Mouse (Mus musculus): ENCODE data around the gene Armt1. TPM values are rescaled to one million over a fixed set of nuclear protein-coding genes. Genes with fewer than 3 reads are reported as not detected.

The Armt1 gene
- total and polyA plus RNA-seq, 3 experiments: 24.2 to 25.1 TPM; not detected in 1

DNA sequence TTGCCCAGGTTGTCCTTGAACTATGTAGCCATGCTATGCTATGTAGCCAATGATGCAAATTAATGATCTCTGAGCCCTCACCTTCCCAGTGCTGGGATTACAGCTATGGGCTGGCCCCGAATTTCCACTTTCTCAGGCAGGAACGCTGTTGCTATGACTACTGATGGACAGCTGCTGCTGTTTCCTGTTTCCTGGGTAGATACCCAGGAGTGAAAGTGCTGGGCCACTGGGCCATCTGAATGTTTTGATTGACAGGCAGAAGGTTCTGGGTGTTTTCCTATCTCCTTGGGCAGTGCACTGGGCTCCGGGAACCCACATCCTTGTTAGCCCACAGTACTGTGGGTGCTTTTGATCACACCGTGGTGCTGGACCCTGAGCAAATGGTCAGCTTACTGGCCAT lies 24.1 kb downstream of the Armt1 start:
- Histone ChIP-seq H3K9ac (ENCODE audit: control insufficient read depth, low read depth, low read length, poor library complexity, severe bottlenecking) (no peak overlapping the region), H3K36me3 (ENCODE audit: control insufficient read depth in 1 of 2, insufficient read depth in 2 of 2, low read length in 2 of 2) (peaks cover 0 to 9% of the 10 kb centered on the region in 2 experiments; a peak in 2 of 4 replicates), H3K4me3 (ENCODE audit: control insufficient read depth in 1 of 2, insufficient read depth in 1 of 2, low read depth in 2 of 2, low read length in 2 of 2) (no peak overlapping the region), H3K9me3 (replicated peaks; ENCODE audit: insufficient read depth, low read length) (no peaks in the 10 kb centered on the region), H3K27me3 (ENCODE audit: control insufficient read depth in 1 of 2, insufficient read depth in 2 of 2, low read length in 2 of 2) (no peaks in the 10 kb centered on the region), H3K27ac (ENCODE audit: control insufficient read depth, low read depth, low read length) (no peak overlapping the region), H3K4me1 (ENCODE audit: control insufficient read depth in 1 of 2, insufficient read depth in 2 of 2, low read length in 2 of 2) (peaks cover 0 to 4% of the 10 kb centered on the region in 2 experiments; a peak in 1 of 4 replicates), H3K79me2 (ENCODE audit: control insufficient read depth, insufficient read depth, low read length, poor library complexity) (no peaks in the 10 kb centered on the region)
- no peak for DNase-seq (ENCODE audit: low read depth, low spot score)
- peak; percentile 50; the same call in 1 of the 2 replicates for TF ChIP-seq POLR2AphosphoS2 (IDR thresholded peaks at IDR 0.05; ENCODE audit: low read length)
- TF ChIP-seq CHD1 (IDR thresholded peaks at IDR 0.05; ENCODE audit: low read depth, low read length): no peak
- TF ChIP-seq GATA1 (IDR thresholded peaks at IDR 0.05; ENCODE audit: low read depth, low read length): no peak
- TF ChIP-seq HCFC1 (IDR thresholded peaks at IDR 0.05; ENCODE audit: low read depth, low read length): no peak
- TF ChIP-seq POLR2AphosphoS5 (IDR thresholded peaks at IDR 0.05; ENCODE audit: borderline replicate concordance, low read depth, low read length): no peak
- no peak for TF ChIP-seq SMC3 (IDR thresholded peaks at IDR 0.05; ENCODE audit: low read depth, low read length)
- TF ChIP-seq MAX (IDR thresholded peaks at IDR 0.05; ENCODE audit: low read length): no peak

- H3K9me3 ChIP-seq (replicated peaks; ENCODE audit: insufficient read depth, low read length): no peaks in the 10 kb centered on the region
- no peak overlapping the region for H3K4me3 ChIP-seq (ENCODE audit: control insufficient read depth in 1 of 2, insufficient read depth in 1 of 2, low read depth in 2 of 2, low read length in 2 of 2)
- no peak for TF ChIP-seq TBP (IDR thresholded peaks at IDR 0.05; ENCODE audit: low read depth, low read length)
- no peak overlapping the region for H3K27ac ChIP-seq (ENCODE audit: control insufficient read depth, low read depth, low read length)
- no peaks in the 10 kb centered on the region for H3K36me3 ChIP-seq (ENCODE audit: control insufficient read depth in 1 of 2, insufficient read depth in 2 of 2, low read length in 2 of 2)
- H3K9ac ChIP-seq (ENCODE audit: control insufficient read depth, low read depth, low read length, poor library complexity, severe bottlenecking): no peak overlapping the region
- H3K27me3 ChIP-seq (ENCODE audit: control insufficient read depth in 1 of 2, insufficient read depth in 2 of 2, low read length in 2 of 2): no peaks in the 10 kb centered on the region
- peaks cover 0 to 4% of the 10 kb centered on the region in 2 experiments; a peak in 1 of 4 replicates for H3K4me1 ChIP-seq (ENCODE audit: control insufficient read depth in 1 of 2, insufficient read depth in 2 of 2, low read length in 2 of 2)
- DNase-seq (ENCODE audit: low read depth, low spot score): peak; percentile 56
- no peaks in the 10 kb centered on the region for H3K79me2 ChIP-seq (ENCODE audit: control insufficient read depth, insufficient read depth, low read length, poor library complexity)
Observed at GRCm38 (mm10) chr10:4460201-4460600, 27.9 kb downstream of the Armt1 start.

DNA sequence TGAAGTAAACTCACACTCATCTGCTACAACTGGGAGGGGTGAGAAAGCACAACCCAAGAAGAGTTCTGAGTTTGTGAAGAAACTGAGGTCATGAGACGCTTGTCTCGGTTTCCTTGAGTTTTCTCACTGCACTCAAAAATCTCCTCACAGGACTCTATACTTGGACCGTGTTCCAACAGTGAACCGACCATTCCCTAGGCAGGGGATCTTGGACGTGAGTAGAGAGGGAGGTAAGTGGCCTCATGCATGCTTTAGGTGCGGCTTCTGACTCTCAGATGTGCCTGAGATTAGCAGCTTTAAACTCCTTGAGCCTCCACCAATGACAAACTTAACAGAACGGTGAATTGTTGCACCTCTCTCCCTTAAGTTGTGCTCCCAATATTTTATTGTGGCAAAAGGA lies 33.5 kb downstream of the Armt1 start:
- no peaks in the 10 kb centered on the region for H3K9me3 ChIP-seq (replicated peaks; ENCODE audit: insufficient read depth, low read length)
- peaks cover 0 to 4% of the 10 kb centered on the region in 2 experiments; a peak in 2 of 4 replicates for H3K4me1 ChIP-seq (ENCODE audit: control insufficient read depth in 1 of 2, insufficient read depth in 2 of 2, low read length in 2 of 2)
- TF ChIP-seq CTCF (IDR thresholded peaks at IDR 0.05 in 2 of 3, conservative IDR thresholded peaks at IDR 0.05 in 1 of 3; ENCODE audit: control insufficient read depth in 1 of 3, insufficient read depth in 1 of 3, low read depth in 2 of 3, low read length in 3 of 3, poor library complexity in 1 of 3, severe bottlenecking in 1 of 3) (no peak), TCF12 (IDR thresholded peaks at IDR 0.05; ENCODE audit: low read depth, low read length) (no peak), POLR2AphosphoS2 (IDR thresholded peaks at IDR 0.05; ENCODE audit: low read length) (no peak), ETS1 (IDR thresholded peaks at IDR 0.05; ENCODE audit: low read depth, low read length) (no peak), POLR2A (IDR thresholded peaks at IDR 0.05; ENCODE audit: control insufficient read depth in 1 of 2, insufficient read depth in 1 of 2, low read depth in 1 of 2, low read length in 2 of 2, poor library complexity in 1 of 2) (no peak), E2F4 (IDR thresholded peaks at IDR 0.05; ENCODE audit: borderline replicate concordance, low read depth, low read length) (no peak), NRF1 (IDR thresholded peaks at IDR 0.05; ENCODE audit: insufficient read depth, low read depth, low read length, poor library complexity, severe bottlenecking) (no peak), NELFE (IDR thresholded peaks at IDR 0.05; ENCODE audit: low read depth, low read length) (no peak), ZMIZ1 (IDR thresholded peaks at IDR 0.05; ENCODE audit: low read depth, low read length) (no peak), ZKSCAN1 (IDR thresholded peaks at IDR 0.05; ENCODE audit: low read depth, low read length) (no peak), GABPA (IDR thresholded peaks at IDR 0.05; ENCODE audit: low read depth, low read length) (no peak)
- H3K9ac ChIP-seq (ENCODE audit: control insufficient read depth, low read depth, low read length, poor library complexity, severe bottlenecking): no peak overlapping the region
- no peaks in the 10 kb centered on the region for H3K27me3 ChIP-seq (ENCODE audit: control insufficient read depth in 1 of 2, insufficient read depth in 2 of 2, low read length in 2 of 2)
- DNase-seq (ENCODE audit: low read depth, low spot score): no peak
- H3K36me3 ChIP-seq (ENCODE audit: control insufficient read depth in 1 of 2, insufficient read depth in 2 of 2, low read length in 2 of 2): no peaks in the 10 kb centered on the region; a peak in 1 of 4 replicates
- no peak overlapping the region for H3K4me3 ChIP-seq (ENCODE audit: control insufficient read depth in 1 of 2, insufficient read depth in 1 of 2, low read depth in 2 of 2, low read length in 2 of 2)
- H3K27ac ChIP-seq (ENCODE audit: control insufficient read depth, low read depth, low read length): no peak overlapping the region
- H3K79me2 ChIP-seq (ENCODE audit: control insufficient read depth, insufficient read depth, low read length, poor library complexity): no peaks in the 10 kb centered on the region
